Comparison of ENCODE assay signal across 9 mouse cellular contexts in the genomic region with DNA sequence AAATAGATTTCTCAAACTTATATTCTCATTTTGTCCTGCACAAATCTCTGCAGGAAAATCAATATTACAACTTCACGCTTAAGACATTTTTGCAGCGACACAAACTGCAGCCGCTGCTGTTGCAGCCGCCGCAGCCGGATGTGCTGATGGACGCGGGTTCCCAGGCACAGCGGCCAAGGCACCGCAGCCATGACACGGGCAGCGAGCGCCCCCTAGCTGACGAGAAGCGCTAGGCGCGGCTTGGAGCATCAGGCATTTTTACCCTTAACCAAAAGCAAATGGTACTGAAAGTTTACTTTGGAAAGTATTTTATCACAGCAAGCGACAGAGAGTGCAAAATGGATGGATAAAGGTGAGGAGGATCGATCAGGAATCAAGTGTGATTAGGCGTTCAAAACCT. TPM values are rescaled to one million over a fixed set of nuclear protein-coding genes. Genes with fewer than 3 reads are reported as not detected.
A peak's percentile ranks its signal among the peaks of the same experiment; 100 is the strongest.
DNase-seq lines count a peak whose midpoint lies in the region; ATAC-seq and TF ChIP-seq lines count a peak whose summit lies in the region.
"Had no signal": no experiment of that assay in that cellular context is flagged by ENCODE, and none has a peak within 500 bp of the region (broad histone marks: within the 10 kb centered on the region; RNA-seq: fewer than 3 reads in every experiment).

No protein-coding gene starts in this region.

- no peak for TF ChIP-seq POLR2A in heart, adult 2 months (IDR thresholded peaks at IDR 0.05; ENCODE audit: insufficient read depth, low read depth, low read length)

- H3K27ac ChIP-seq in heart, adult 2 months: no peak overlapping the region
- no peak overlapping the region for H3K27ac ChIP-seq in embryonic facial prominence, embryonic 11.5 days (replicated peaks; ENCODE audit: low read depth, low read length)
- no peak overlapping the region for H3K27ac ChIP-seq in heart, embryonic 13.5 days (replicated peaks)
- H3K27ac ChIP-seq in kidney, embryonic 15.5 days: no peak overlapping the region
- no peak overlapping the region for H3K27ac ChIP-seq in limb, embryonic 15.5 days
- no peak overlapping the region for H3K27ac ChIP-seq in stomach, embryonic 14.5 days (ENCODE audit: low read length)

- H3K36me3 ChIP-seq in heart, adult 2 months (ENCODE audit: control insufficient read depth, insufficient read depth, low read length): no peaks in the 10 kb centered on the region
- no peaks in the 10 kb centered on the region for H3K36me3 ChIP-seq in embryonic facial prominence, embryonic 11.5 days (replicated peaks; ENCODE audit: control insufficient read depth, insufficient read depth, low read depth, low read length)
- H3K36me3 ChIP-seq in heart, embryonic 13.5 days: no peaks in the 10 kb centered on the region
- H3K36me3 ChIP-seq in kidney, embryonic 15.5 days: no peaks in the 10 kb centered on the region
- no peaks in the 10 kb centered on the region for H3K36me3 ChIP-seq in limb, embryonic 15.5 days
- H3K36me3 ChIP-seq in stomach, embryonic 14.5 days (ENCODE audit: control insufficient read depth, insufficient read depth, low read length): no peaks in the 10 kb centered on the region

- TF ChIP-seq CTCF in heart, adult 2 months (IDR thresholded peaks at IDR 0.05): peak; percentile 99

- DNase-seq in heart, adult 2 months: peak; percentile 64 to 80
- DNase-seq in heart, adult 11 months: no peak
- peak; percentile 92 for DNase-seq in embryonic facial prominence, embryonic 11.5 days (ENCODE audit: low spot score)
- peak; percentile 90 for DNase-seq in neural tube, embryonic 10.5 days (ENCODE audit: extremely low spot score, low spot score)

- no peaks in the 10 kb centered on the region for H3K79me2 ChIP-seq in heart, adult 2 months (replicated peaks; ENCODE audit: control insufficient read depth, insufficient read depth, low read length)

- H3K4me3 ChIP-seq in heart, adult 2 months: no peak overlapping the region
- H3K4me3 ChIP-seq in embryonic facial prominence, embryonic 11.5 days (ENCODE audit: low read depth, low read length): no peak overlapping the region
- no peak overlapping the region for H3K4me3 ChIP-seq in heart, embryonic 13.5 days
- no peak overlapping the region for H3K4me3 ChIP-seq in kidney, embryonic 15.5 days (replicated peaks)
- peak overlapping the region; percentile 18 for H3K4me3 ChIP-seq in limb, embryonic 15.5 days
- H3K4me3 ChIP-seq in stomach, embryonic 14.5 days (ENCODE audit: low read depth, low read length): no peak overlapping the region

- H3K27me3 ChIP-seq in heart, adult 2 months (ENCODE audit: control insufficient read depth, insufficient read depth, low read length): peaks cover 4% of the 10 kb centered on the region
- H3K27me3 ChIP-seq in embryonic facial prominence, embryonic 11.5 days (ENCODE audit: control insufficient read depth, insufficient read depth, low read length): no peaks in the 10 kb centered on the region
- peaks cover 83% of the 10 kb centered on the region for H3K27me3 ChIP-seq in heart, embryonic 13.5 days (replicated peaks)
- H3K27me3 ChIP-seq in kidney, embryonic 15.5 days: peaks cover 75% of the 10 kb centered on the region
- peaks cover 34% of the 10 kb centered on the region for H3K27me3 ChIP-seq in limb, embryonic 15.5 days
- H3K27me3 ChIP-seq in stomach, embryonic 14.5 days (ENCODE audit: control insufficient read depth, insufficient read depth, low read length): no peaks in the 10 kb centered on the region
- H3K27me3 ChIP-seq: CH12.LX had no signal

- TF ChIP-seq EP300 in heart, adult 2 months (IDR thresholded peaks at IDR 0.05; ENCODE audit: insufficient read depth, low read depth, low read length): peak; percentile 50; the same call in 1 of the 2 replicates

- intact Hi-C loops in heart, adult 2 months (cut with DNase I): loop anchor here (2.0 kb wide), 1 partner anchor 912 kb away; no protein-coding TSS in a partner anchor

- no peaks in the 10 kb centered on the region for H3K9me3 ChIP-seq in embryonic facial prominence, embryonic 11.5 days (replicated peaks; ENCODE audit: control insufficient read depth, low read length)
- no peaks in the 10 kb centered on the region for H3K9me3 ChIP-seq in heart, embryonic 13.5 days
- H3K9me3 ChIP-seq in kidney, embryonic 15.5 days (replicated peaks): no peaks in the 10 kb centered on the region
- no peaks in the 10 kb centered on the region for H3K9me3 ChIP-seq in limb, embryonic 15.5 days
- H3K9me3 ChIP-seq in stomach, embryonic 14.5 days (ENCODE audit: control insufficient read depth, low read depth, low read length): no peaks in the 10 kb centered on the region

- H3K9ac ChIP-seq in heart, adult 2 months (ENCODE audit: low read depth, low read length): no peak overlapping the region
- no peak overlapping the region for H3K9ac ChIP-seq in embryonic facial prominence, embryonic 11.5 days (replicated peaks; ENCODE audit: low read length)
- H3K9ac ChIP-seq in heart, embryonic 13.5 days: no peak overlapping the region
- H3K9ac ChIP-seq in kidney, embryonic 15.5 days: no peak overlapping the region
- H3K9ac ChIP-seq in limb, embryonic 15.5 days: no peak overlapping the region
- H3K9ac ChIP-seq in stomach, embryonic 14.5 days (replicated peaks; ENCODE audit: low read depth, low read length): no peak overlapping the region

- H3K4me2 ChIP-seq in embryonic facial prominence, embryonic 11.5 days (ENCODE audit: low read depth, low read length): 0 out of 2 replicates have a peak overlapping the region, but pooled peaks have one; percentile 11
- H3K4me2 ChIP-seq in heart, embryonic 13.5 days: peak overlapping the region; percentile 46
- peak overlapping the region; percentile 37 for H3K4me2 ChIP-seq in kidney, embryonic 15.5 days
- peak overlapping the region; percentile 30 for H3K4me2 ChIP-seq in limb, embryonic 15.5 days
- peak overlapping the region; percentile 25 for H3K4me2 ChIP-seq in stomach, embryonic 14.5 days (replicated peaks; ENCODE audit: low read depth, low read length)

- H3K4me1 ChIP-seq in heart, adult 2 months (ENCODE audit: control insufficient read depth, insufficient read depth, low read length): no peaks in the 10 kb centered on the region
- peaks cover 3% of the 10 kb centered on the region; the same call in 1 of the 2 replicates for H3K4me1 ChIP-seq in embryonic facial prominence, embryonic 11.5 days (ENCODE audit: control insufficient read depth, insufficient read depth, low read length)
- H3K4me1 ChIP-seq in heart, embryonic 13.5 days: peaks cover 13% of the 10 kb centered on the region
- peaks cover 15% of the 10 kb centered on the region; the same call in 1 of the 2 replicates for H3K4me1 ChIP-seq in kidney, embryonic 15.5 days
- H3K4me1 ChIP-seq in limb, embryonic 15.5 days: peaks cover 28% of the 10 kb centered on the region; the same call in 1 of the 2 replicates
- H3K4me1 ChIP-seq in stomach, embryonic 14.5 days (ENCODE audit: control insufficient read depth, insufficient read depth, low read length): no peaks in the 10 kb centered on the region

- ATAC-seq in embryonic facial prominence, embryonic 11.5 days (replicated peaks; ENCODE audit: insufficient number of reproducible peaks, low FRiP score, low TSS enrichment, low read depth): no peak
- no peak for ATAC-seq in heart, embryonic 13.5 days (ENCODE audit: extremely low read depth, insufficient number of reproducible peaks, low FRiP score, low TSS enrichment)
- ATAC-seq in kidney, embryonic 15.5 days (replicated peaks; ENCODE audit: low FRiP score): no peak
- ATAC-seq in limb, embryonic 15.5 days (ENCODE audit: insufficient number of reproducible peaks, low FRiP score, low TSS enrichment, low read depth): no peak
- no peak; the same call in 1 of the 2 replicates for ATAC-seq in stomach, embryonic 14.5 days (ENCODE audit: insufficient number of reproducible peaks, insufficient read depth, low FRiP score, low read depth)

- WGBS in heart, adult 2 months: under 1% methylated on average over 20 of the region's 20 CpGs
- WGBS in embryonic facial prominence, embryonic 11.5 days: under 1% methylated on average over 20 of the region's 20 CpGs
- under 1% methylated on average over 20 of the region's 20 CpGs for WGBS in heart, embryonic 13.5 days
- 2% methylated on average over 20 of the region's 20 CpGs for WGBS in kidney, embryonic 15.5 days
- 1% methylated on average over 20 of the region's 20 CpGs for WGBS in limb, embryonic 15.5 days
- WGBS in stomach, embryonic 14.5 days: under 1% methylated on average over 20 of the region's 20 CpGs

RNA-seq across cellular contexts. Expression of a gene that starts 4.7 kb away (rescaled TPM):
- total RNA-seq in heart, adult 2 months (2021): 1 to 10 TPM in 1 of 2 experiments, under 1 TPM in 1; 0.77 to 1.3 TPM
- 0.64 and 1.1 TPM in 2 replicates for polyA plus RNA-seq in heart, adult 2 months (2012; rRNA removed)
- polyA plus RNA-seq in embryonic facial prominence, embryonic 11.5 days (2014; fragmentation: Nextera tagmentation; extraction: Ambion mirVana): 14.8 and 15.5 TPM in 2 replicates
- 4.5 and 4.6 TPM in 2 replicates for polyA plus RNA-seq in heart, embryonic 13.5 days (2015; fragmentation: Nextera tagmentation; extraction: Ambion mirVana)
- 3.1 and 3.8 TPM in 2 replicates for polyA plus RNA-seq in kidney, embryonic 15.5 days (2015; fragmentation: Nextera tagmentation; extraction: Ambion mirVana)
- polyA plus RNA-seq in limb, embryonic 15.5 days (2015; fragmentation: Nextera tagmentation; extraction: Ambion mirVana): 14.3 and 19.9 TPM in 2 replicates
- polyA plus RNA-seq in stomach, embryonic 14.5 days (2014; fragmentation: Nextera tagmentation; extraction: Ambion mirVana): 6.0 and 6.8 TPM in 2 replicates
- total RNA-seq: CH12.LX had no signal
